Mouse (Mus musculus) retina, postnatal 7 days (tissue): ENCODE data around the gene Med31.
"Not testable (repeated sequence)": the region's sequence is repeated elsewhere in the genome, so short reads cannot be mapped to it uniquely, and the experiment has no call there.

Experiments used
- DNase-seq: peaks from one replicate; pipeline ENCODE4 v3.0.0-alpha.2; 2012; ENCODE audit warnings: low read depth, low spot score

The Med31 gene

GRCm38 (mm10) chr11:72203440-72203839, 12.0 kb downstream of the Med31 start:
- no peak for DNase-seq

- no peak for DNase-seq
Measured at GRCm38 (mm10) chr11:72196506-72196905, 18.9 kb downstream of the Med31 start.

- no peak for DNase-seq
Measured at GRCm38 (mm10) chr11:72194259-72194658, 21.1 kb downstream of the Med31 start.

GRCm38 (mm10) chr11:72190857-72191256, 24.5 kb downstream of the Med31 start:
- DNase-seq = no peak

- DNase-seq = no peak
Measured at GRCm38 (mm10) chr11:72184252-72184651, 31.1 kb downstream of the Med31 start.

GRCm38 (mm10) chr11:72181136-72181535, 34.3 kb downstream of the Med31 start:
- no peak for DNase-seq

GRCm38 (mm10) chr11:72180556-72180955, 34.8 kb downstream of the Med31 start:
- DNase-seq = no peak

GRCm38 (mm10) chr11:72176553-72176952, 38.8 kb downstream of the Med31 start:
- no peak for DNase-seq

GRCm38 (mm10) chr11:72175966-72176365, 39.4 kb downstream of the Med31 start:
- no peak for DNase-seq

- DNase-seq = no peak
Measured at GRCm38 (mm10) chr11:72174721-72175120, 40.7 kb downstream of the Med31 start.

- no peak for DNase-seq
Measured at GRCm38 (mm10) chr11:72173506-72173905, 41.9 kb downstream of the Med31 start.

GRCm38 (mm10) chr11:72171906-72172305, 43.5 kb downstream of the Med31 start:
- not testable (repeated sequence) for DNase-seq

- no peak for DNase-seq
Measured at GRCm38 (mm10) chr11:72169871-72170270, 45.5 kb downstream of the Med31 start.

- no peak for DNase-seq
Measured at GRCm38 (mm10) chr11:72163198-72163597, 52.2 kb downstream of the Med31 start.
